Mouse (Mus musculus) cerebellum, adult 2 months (tissue): ENCODE results near the gene Lhx3. TPM values are rescaled to one million over a fixed set of nuclear protein-coding genes. Genes with fewer than 3 reads are reported as not detected.

Experiments
- DNase-seq, 2 experiments: peaks; one replicate each; pipeline ENCODE4 v3.0.0; 2021
- H3K27ac ChIP-seq: fragments of 200-500 bp; 2 replicates; pipeline ENCODE4 v1.5.1; 2012; ENCODE audit warnings: low read length, control low read depth, inconsistent platforms; ENCODE audit not compliant: insufficient read depth
- H3K27me3 ChIP-seq: fragments of 200-500 bp; 2 replicates; pipeline ENCODE4 v1.6.1; 2012; ENCODE audit warnings: inconsistent platforms, mild to moderate bottlenecking, low read length, moderate library complexity; ENCODE audit not compliant: control insufficient read depth, insufficient read depth
- H3K4me1 ChIP-seq: fragments of 200-500 bp; 2 replicates; pipeline ENCODE4 v1.6.1; 2011; ENCODE audit warnings: low read length; ENCODE audit not compliant: control insufficient read depth, insufficient read depth
- H3K4me3 ChIP-seq: fragments of 200-500 bp; replicated peaks from 2 replicates; pipeline ENCODE3; 2011; ENCODE audit warnings: mild to moderate bottlenecking, low read depth, low read length, control low read depth; ENCODE audit not compliant: insufficient read depth
- CTCF ChIP-seq: fragments of 200-500 bp; IDR thresholded peaks from 2 replicates; pipeline ENCODE4 v1.5.1; 2011; ENCODE audit warnings: low read depth, mild to moderate bottlenecking, control low read depth, low read length, moderate library complexity, borderline replicate concordance; ENCODE audit not compliant: insufficient read depth
- POLR2A ChIP-seq: fragments of 200-500 bp; IDR thresholded peaks from 2 replicates; pipeline ENCODE4 v1.6.1; 2011; ENCODE audit warnings: low read length, control low read depth, borderline replicate concordance; ENCODE audit not compliant: insufficient read depth
- WGBS: fragments of 180-500 bp; shearing (Covaris S2); methylation state at CpG from one replicate; pipeline ENCODE4 v1.1.7; 2018; 5-methylcytosine and 5-hydroxymethylcytosine counted together
- polyA plus RNA-seq: library from polyadenylated mRNA; depleted of rRNA; stranded (reverse); fragments of >200 nt; gene quantifications from 2 replicates; pipeline ENCODE4 v1.2.3, GENCODE M21; 2012

Gene Lhx3
- polyA plus RNA-seq, 1 experiment: 1.3 TPM

DNA sequence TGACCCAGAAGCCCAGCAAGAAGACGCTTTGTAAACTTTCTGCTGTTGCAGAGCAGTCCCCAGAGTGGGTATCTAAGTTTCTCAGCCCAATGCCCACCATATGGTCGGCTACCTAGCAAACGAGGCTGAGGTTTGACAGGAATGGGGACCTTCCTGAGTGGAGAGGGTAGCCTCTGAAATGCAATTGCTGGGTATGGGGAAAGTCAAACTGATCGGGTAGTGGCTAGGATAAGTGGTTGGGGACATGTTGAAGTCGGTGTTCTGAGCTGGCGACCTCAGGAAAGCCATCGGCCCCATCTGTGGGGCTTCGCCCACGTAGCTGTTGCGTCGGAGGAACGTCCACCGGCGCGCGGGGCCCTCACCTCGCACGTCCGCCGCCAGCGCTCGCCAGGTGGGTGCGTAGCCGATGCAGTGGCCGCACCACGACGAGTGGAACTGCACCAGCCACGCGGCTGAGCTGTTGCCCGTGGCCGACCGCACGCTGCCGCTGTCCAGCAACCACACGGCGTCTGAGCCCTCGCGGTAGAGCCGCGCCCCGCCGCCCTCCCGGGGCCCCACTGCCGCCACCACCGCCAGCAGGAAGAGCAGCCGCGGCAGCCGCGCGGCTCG, 28.7 kb upstream of the Lhx3 start:
- no peaks in the 10 kb centered on the region for H3K27me3 ChIP-seq
- H3K4me3 ChIP-seq: peak overlapping the region; percentile 92
- peaks cover 10% of the 10 kb centered on the region for H3K4me1 ChIP-seq
- DNase-seq: no peak
- peak overlapping the region; percentile 30; the same call in 1 of the 2 replicates for H3K27ac ChIP-seq
- TF ChIP-seq POLR2A (no peak), CTCF (no peak)
- WGBS: under 1% methylated on average over 51 of the region's 51 CpGs

DNA sequence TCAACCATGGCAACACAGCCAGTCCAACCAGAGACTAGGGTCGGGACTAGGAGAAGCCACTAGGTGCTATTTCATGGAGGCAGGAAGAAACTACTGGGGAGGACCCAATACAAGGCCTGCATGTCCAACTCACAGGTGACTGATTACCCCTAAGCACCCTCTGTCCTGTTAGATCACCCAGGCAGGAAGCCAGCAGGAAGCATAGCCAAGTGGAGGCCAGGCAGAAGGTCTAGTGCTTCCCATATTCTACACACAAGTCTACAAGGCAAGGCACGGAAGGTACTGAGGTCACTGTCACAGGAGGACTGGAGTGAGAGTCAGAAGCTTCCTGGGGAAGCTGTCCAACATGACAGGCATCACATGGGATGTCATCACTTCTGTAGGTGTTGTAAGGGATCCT, 26.7 kb upstream of the Lhx3 start:
- Histone ChIP-seq H3K27me3 (no peaks in the 10 kb centered on the region), H3K4me1 (peaks cover 10% of the 10 kb centered on the region), H3K4me3 (no peak overlapping the region), H3K27ac (no peak overlapping the region)
- 61% methylated on average over 2 of the region's 2 CpGs for WGBS
- no peak for TF ChIP-seq CTCF
- TF ChIP-seq POLR2A: no peak
- no peak for DNase-seq

DNA sequence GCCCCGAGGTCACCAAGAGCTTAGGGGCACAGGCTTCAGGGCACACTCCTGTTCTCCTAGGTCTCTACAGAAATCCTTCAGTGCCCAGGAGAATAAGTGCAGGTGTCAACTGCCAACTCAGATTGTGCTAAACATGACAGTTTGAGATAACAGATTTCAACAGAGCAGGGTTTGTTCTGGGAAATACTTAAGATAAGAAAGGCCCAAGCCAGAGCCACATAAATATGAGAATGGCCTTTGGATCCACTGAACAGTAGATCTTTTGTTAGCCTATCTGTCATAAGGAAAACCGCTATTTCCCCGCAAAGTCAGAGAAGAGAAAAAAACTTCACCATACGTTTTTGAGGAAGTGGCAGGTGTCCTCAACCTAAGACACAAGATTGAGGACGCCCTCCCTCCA, 26.2 kb upstream of the Lhx3 start:
- H3K4me3 ChIP-seq: no peak overlapping the region
- no peak overlapping the region for H3K27ac ChIP-seq
- H3K27me3 ChIP-seq: no peaks in the 10 kb centered on the region
- no peak for DNase-seq
- WGBS: 88% methylated on average over 5 of the region's 5 CpGs
- H3K4me1 ChIP-seq: peaks cover 10% of the 10 kb centered on the region
- TF ChIP-seq CTCF (no peak), POLR2A (no peak)

DNA sequence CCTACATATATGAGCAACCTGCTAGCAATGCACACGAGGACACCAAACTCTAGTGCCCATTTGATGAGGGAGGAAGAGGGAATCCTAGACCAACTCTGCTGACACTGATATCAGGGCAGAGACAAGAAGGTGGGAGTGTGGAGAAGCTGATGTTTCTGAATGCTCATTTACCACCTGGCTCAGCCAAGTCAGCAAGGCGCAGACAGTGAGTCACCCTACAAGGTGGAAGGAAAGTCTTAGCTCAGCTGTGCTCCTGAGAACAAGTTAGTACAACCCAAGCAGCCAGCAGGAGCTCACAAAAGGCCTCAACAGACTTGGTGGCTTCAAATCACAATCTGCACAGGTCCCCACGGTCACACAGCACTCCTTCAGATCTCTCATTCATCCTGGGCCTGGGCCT, 23.3 kb upstream of the Lhx3 start:
- no peak for DNase-seq
- Histone ChIP-seq H3K27ac (no peak overlapping the region), H3K27me3 (no peaks in the 10 kb centered on the region), H3K4me3 (no peak overlapping the region), H3K4me1 (peaks cover 10% of the 10 kb centered on the region)
- TF ChIP-seq POLR2A (no peak), CTCF (no peak)
- 79% methylated on average over 3 of the region's 3 CpGs for WGBS

DNA sequence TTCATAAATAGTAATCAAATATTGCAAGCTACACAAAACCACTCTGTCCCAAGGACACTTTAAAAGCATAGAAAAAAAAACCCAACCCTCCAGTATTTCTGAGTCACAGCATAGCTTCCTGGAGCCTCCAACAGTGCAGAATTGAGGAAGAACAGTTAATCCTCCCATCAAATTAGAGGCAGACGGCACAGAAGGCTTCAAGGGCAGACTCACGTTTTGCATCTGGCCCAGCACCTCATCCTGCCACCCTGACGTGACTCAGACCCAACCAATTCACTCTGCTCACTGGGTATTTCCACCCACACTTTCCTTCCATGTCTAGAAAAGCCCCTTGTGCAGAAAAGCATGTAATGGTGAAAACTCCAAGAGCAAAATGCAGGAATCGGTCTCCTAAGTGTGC, 22.2 kb upstream of the Lhx3 start:
- Histone ChIP-seq H3K4me1 (peaks cover 12% of the 10 kb centered on the region), H3K27ac (no peak overlapping the region), H3K4me3 (no peak overlapping the region), H3K27me3 (no peaks in the 10 kb centered on the region)
- TF ChIP-seq POLR2A (no peak), CTCF (no peak)
- WGBS: 64% methylated on average over 4 of the region's 4 CpGs
- no peak for DNase-seq

DNA sequence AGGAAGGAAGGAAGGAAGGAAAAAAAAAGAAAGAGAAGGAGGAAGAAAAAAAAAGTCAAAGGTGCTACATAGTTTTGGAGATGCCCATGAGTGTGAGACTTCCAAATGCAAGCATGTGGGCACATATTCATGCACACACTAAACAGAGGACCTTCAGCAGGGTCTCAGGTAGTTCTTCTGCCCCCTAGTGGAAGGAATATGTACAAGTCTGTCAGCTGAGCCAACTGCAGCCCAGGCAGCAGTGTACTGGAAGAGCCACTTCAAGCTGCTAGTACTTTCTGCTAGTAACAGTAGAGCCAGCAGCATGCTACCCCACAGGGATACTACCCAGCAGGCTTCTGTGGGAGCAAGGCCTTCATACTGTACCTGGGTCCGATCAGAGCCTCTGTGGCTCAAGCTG, 19.7 kb upstream of the Lhx3 start:
- Histone ChIP-seq H3K4me1 (peaks cover 20% of the 10 kb centered on the region), H3K27ac (no peak overlapping the region), H3K4me3 (no peak overlapping the region), H3K27me3 (no peaks in the 10 kb centered on the region)
- 40% methylated on average over 1 of the region's 1 CpGs for WGBS
- no peak for TF ChIP-seq POLR2A
- TF ChIP-seq CTCF: peak; percentile 80
- DNase-seq: peak; percentile 54 to 77

DNA sequence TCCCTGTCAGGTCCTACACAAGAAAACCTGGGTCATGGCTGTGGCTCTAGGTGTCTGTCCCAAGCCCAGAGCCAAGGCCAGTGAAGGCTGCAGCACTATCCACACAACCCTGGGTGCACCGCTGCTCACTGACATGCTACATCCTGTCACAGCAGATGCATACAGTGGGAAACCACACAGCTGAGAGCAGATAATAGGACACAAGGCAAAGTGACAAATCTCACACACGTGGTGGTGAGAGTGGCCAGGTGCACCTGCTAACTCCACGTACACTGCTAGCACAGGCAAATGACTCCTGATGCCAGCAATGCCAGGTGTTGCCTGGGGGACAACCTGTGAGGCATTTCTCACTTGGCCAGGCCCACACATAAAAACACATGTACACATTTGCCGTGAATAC, 17.2 kb upstream of the Lhx3 start:
- Histone ChIP-seq H3K27me3 (no peaks in the 10 kb centered on the region), H3K4me3 (no peak overlapping the region), H3K27ac (no peak overlapping the region), H3K4me1 (peaks cover 17% of the 10 kb centered on the region)
- DNase-seq: no peak
- no peak for TF ChIP-seq CTCF
- TF ChIP-seq POLR2A: no peak
- 32% methylated on average over 4 of the region's 4 CpGs for WGBS

DNA sequence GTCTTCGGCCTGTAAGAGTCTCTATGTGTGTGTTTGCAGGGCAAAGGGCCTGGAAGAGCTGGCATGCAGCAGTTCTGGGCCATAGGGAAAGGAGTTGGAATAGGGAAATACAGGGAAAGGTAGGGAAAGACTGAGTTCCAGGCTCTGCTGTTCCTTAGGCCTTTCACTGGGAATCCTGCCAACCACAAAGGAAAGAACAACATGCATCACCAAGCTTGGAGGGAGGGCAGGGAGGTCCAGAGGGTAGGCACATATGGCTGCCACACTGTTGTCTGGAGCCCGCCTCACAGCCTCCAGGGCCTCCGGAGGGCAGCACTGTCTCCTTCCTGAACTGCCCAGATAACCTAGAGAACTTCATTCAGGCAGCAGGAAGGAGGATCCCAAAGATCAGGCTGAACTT, 15.9 kb upstream of the Lhx3 start:
- H3K4me1 ChIP-seq: peaks cover 17% of the 10 kb centered on the region
- H3K4me3 ChIP-seq: no peak overlapping the region
- H3K27ac ChIP-seq: peak overlapping the region; percentile 79; the same call in 1 of the 2 replicates
- 10% methylated on average over 3 of the region's 3 CpGs for WGBS
- peak; percentile 55 to 77 for DNase-seq
- no peaks in the 10 kb centered on the region for H3K27me3 ChIP-seq
- no peak for TF ChIP-seq POLR2A
- TF ChIP-seq CTCF: no peak

DNA sequence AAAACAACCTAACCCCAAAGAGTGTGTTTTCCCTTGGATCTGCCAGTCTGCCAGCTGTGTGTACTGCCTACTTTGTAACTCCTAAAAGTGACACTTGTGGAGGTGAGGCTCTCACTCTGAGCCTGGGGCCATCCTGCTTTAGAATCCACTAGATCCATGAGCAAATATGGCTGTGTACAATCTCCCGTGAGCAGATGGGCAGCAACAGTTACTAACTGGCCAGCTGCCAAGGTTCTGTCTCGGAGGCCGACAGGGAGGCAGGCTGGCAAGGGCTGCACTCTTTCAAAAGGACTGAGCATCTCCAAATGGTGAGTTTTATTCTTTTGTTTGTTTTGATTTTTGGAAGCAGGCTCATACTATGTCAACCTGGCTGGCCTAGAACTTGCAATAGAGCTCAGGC, 6.4 kb upstream of the Lhx3 start:
- Histone ChIP-seq H3K27ac (peak overlapping the region; percentile 5; the same call in 1 of the 2 replicates), H3K4me3 (no peak overlapping the region), H3K4me1 (peaks cover 9% of the 10 kb centered on the region), H3K27me3 (no peaks in the 10 kb centered on the region)
- TF ChIP-seq CTCF (no peak), POLR2A (no peak)
- peak; percentile 83 to 93 for DNase-seq
- 0% methylated on average over 3 of the region's 3 CpGs for WGBS
